Mouse (Mus musculus) C2C12 (cell line): ENCODE measurements around the gene Cobl. TPM values are rescaled to one million over a fixed set of nuclear protein-coding genes. Genes with fewer than 3 reads are reported as not detected.

Experiments
- H3K27me3 ChIP-seq: one replicate; pipeline ENCODE4 v1.6.1; 2011; ENCODE audit not compliant: control insufficient read depth, insufficient read depth, insufficient read length
- H3K36me3 ChIP-seq: one replicate; pipeline ENCODE4 v1.6.1; 2011; ENCODE audit not compliant: control insufficient read depth, insufficient read depth
- H3K4me3 ChIP-seq: one replicate; pipeline ENCODE4 v1.5.1; 2011; ENCODE audit warnings: mild to moderate bottlenecking, control low read depth; ENCODE audit not compliant: poor library complexity, insufficient read depth, severe bottlenecking
- H3K79me2 ChIP-seq: one replicate; pipeline ENCODE4 v1.6.1; 2011; ENCODE audit not compliant: control insufficient read depth, insufficient read depth
- H3K79me3 ChIP-seq: one replicate; pipeline ENCODE4 v1.6.1; 2011; ENCODE audit warnings: low read depth, control low read depth
- H3ac ChIP-seq: one replicate; pipeline ENCODE3; 2011; ENCODE audit warnings: low read depth; ENCODE audit not compliant: control insufficient read depth, insufficient read length
- CEBPB ChIP-seq: IDR thresholded peaks from one replicate; pipeline ENCODE4 v1.6.1; 2011; ENCODE audit warnings: low read depth, mild to moderate bottlenecking, control low read depth, moderate library complexity
- CTCF ChIP-seq: IDR thresholded peaks from one replicate; pipeline ENCODE4 v1.5.1; 2011; ENCODE audit not compliant: control insufficient read depth, insufficient read depth, insufficient read length
- FOSL1 ChIP-seq: IDR thresholded peaks from one replicate; pipeline ENCODE4 v1.8.0; 2011; ENCODE audit warnings: mild to moderate bottlenecking, low read length; ENCODE audit not compliant: poor library complexity, insufficient read depth, severe bottlenecking
- MAX ChIP-seq: IDR thresholded peaks from one replicate; pipeline ENCODE4 v1.6.1; 2011; ENCODE audit warnings: mild to moderate bottlenecking, control low read depth
- MYOD1 ChIP-seq: IDR thresholded peaks from one replicate; pipeline ENCODE4 v1.6.1; 2011; ENCODE audit warnings: low read depth; ENCODE audit not compliant: control insufficient read depth, insufficient read length
- MYOG ChIP-seq: IDR thresholded peaks from one replicate; pipeline ENCODE4 v1.6.1; 2011; ENCODE audit not compliant: control insufficient read depth, insufficient read length; ENCODE audit errors: extremely low read depth
- USF1 ChIP-seq: IDR thresholded peaks from one replicate; pipeline ENCODE4 v1.6.1; 2011; ENCODE audit warnings: low read depth, mild to moderate bottlenecking, control low read depth, moderate library complexity
- polyA plus RNA-seq: library from polyadenylated mRNA; unstranded; fragments of >200 nt; fragmentation: generic; extraction: Trizol; gene quantifications from one replicate; pipeline ENCODE4 v1.2.1, GENCODE M21; 2012; ENCODE audit warnings: missing spikeins

The Cobl gene
- polyA plus RNA-seq, 1 experiment: 3.8 TPM

GRCm38 (mm10) chr11:12458814-12459213 lies 5.9 kb downstream of the Cobl start:
- Histone ChIP-seq H3K36me3 (no peaks in the 10 kb centered on the region), H3K79me3 (no peaks in the 10 kb centered on the region), H3K79me2 (no peaks in the 10 kb centered on the region), H3K4me3 (no peak overlapping the region), H3K27me3 (no peaks in the 10 kb centered on the region), H3ac (no peak overlapping the region)
- TF ChIP-seq MYOG (no peak), USF1 (no peak), MAX (no peak), MYOD1 (no peak), FOSL1 (no peak), CTCF (no peak), CEBPB (no peak)

GRCm38 (mm10) chr11:12458392-12458791 lies 6.4 kb downstream of the Cobl start:
- Histone ChIP-seq H3K36me3 (no peaks in the 10 kb centered on the region), H3K79me3 (no peaks in the 10 kb centered on the region), H3K4me3 (no peak overlapping the region), H3ac (no peak overlapping the region), H3K79me2 (no peaks in the 10 kb centered on the region), H3K27me3 (no peaks in the 10 kb centered on the region)
- TF ChIP-seq CEBPB (no peak), MYOG (no peak), MYOD1 (no peak), CTCF (no peak), MAX (no peak), USF1 (no peak), FOSL1 (no peak)

GRCm38 (mm10) chr11:12448101-12448500 lies 16.7 kb downstream of the Cobl start:
- no peaks in the 10 kb centered on the region for H3K79me3 ChIP-seq
- H3K27me3 ChIP-seq: no peaks in the 10 kb centered on the region
- no peaks in the 10 kb centered on the region for H3K36me3 ChIP-seq
- no peak for TF ChIP-seq CEBPB
- TF ChIP-seq CTCF: no peak
- no peak for TF ChIP-seq MYOD1
- no peak for TF ChIP-seq FOSL1
- no peak for TF ChIP-seq USF1
- TF ChIP-seq MYOG: no peak
- TF ChIP-seq MAX: no peak
- no peak overlapping the region for H3ac ChIP-seq
- no peaks in the 10 kb centered on the region for H3K79me2 ChIP-seq
- H3K4me3 ChIP-seq: no peak overlapping the region

- no peaks in the 10 kb centered on the region for H3K79me2 ChIP-seq
- no peaks in the 10 kb centered on the region for H3K79me3 ChIP-seq
- H3ac ChIP-seq: no peak overlapping the region
- H3K36me3 ChIP-seq: no peaks in the 10 kb centered on the region
- H3K4me3 ChIP-seq: no peak overlapping the region
- no peaks in the 10 kb centered on the region for H3K27me3 ChIP-seq
- no peak for TF ChIP-seq MAX
- TF ChIP-seq MYOG: no peak
- no peak for TF ChIP-seq USF1
- TF ChIP-seq CTCF: no peak
- no peak for TF ChIP-seq FOSL1
- TF ChIP-seq MYOD1: no peak
- no peak for TF ChIP-seq CEBPB
These were observed 19.5 kb downstream of the Cobl start for GRCm38 (mm10) chr11:12445222-12445621.

- H3K4me3 ChIP-seq: no peak overlapping the region
- no peaks in the 10 kb centered on the region for H3K27me3 ChIP-seq
- H3K79me2 ChIP-seq: no peaks in the 10 kb centered on the region
- no peaks in the 10 kb centered on the region for H3K79me3 ChIP-seq
- no peaks in the 10 kb centered on the region for H3K36me3 ChIP-seq
- H3ac ChIP-seq: no peak overlapping the region
- TF ChIP-seq MYOG (no peak), CEBPB (no peak), CTCF (no peak), MAX (no peak), MYOD1 (no peak), FOSL1 (no peak), USF1 (no peak)
These were observed 20.5 kb downstream of the Cobl start for GRCm38 (mm10) chr11:12444215-12444614.

GRCm38 (mm10) chr11:12443614-12444013 lies 21.1 kb downstream of the Cobl start:
- Histone ChIP-seq H3K36me3 (no peaks in the 10 kb centered on the region), H3K79me3 (no peaks in the 10 kb centered on the region), H3K79me2 (no peaks in the 10 kb centered on the region), H3ac (no peak overlapping the region), H3K27me3 (no peaks in the 10 kb centered on the region), H3K4me3 (no peak overlapping the region)
- TF ChIP-seq MYOG: no peak
- TF ChIP-seq MYOD1: no peak
- no peak for TF ChIP-seq CTCF
- TF ChIP-seq CEBPB: no peak
- TF ChIP-seq USF1: no peak
- no peak for TF ChIP-seq MAX
- TF ChIP-seq FOSL1: no peak
